Mouse (Mus musculus) frontal cortex, adult 2 months (tissue): ENCODE results near the gene Rdh7. TPM values are rescaled to one million over a fixed set of nuclear protein-coding genes. Genes with fewer than 3 reads are reported as not detected.
A peak's percentile ranks its signal among the peaks of the same experiment; 100 is the strongest.
"Not testable (repeated sequence)": the region's sequence is repeated elsewhere in the genome, so short reads cannot be mapped to it uniquely, and the experiment has no call there.

Source experiments
- DNase-seq, 2 experiments: peaks; one replicate each; pipeline ENCODE4 v3.0.0; 2022; ENCODE audit warnings: low spot score in 1 of 2; ENCODE audit errors: extremely low spot score in 1 of 2
- polyA plus RNA-seq: library from polyadenylated mRNA; depleted of rRNA; stranded (reverse); fragments of >200 nt; gene quantifications from 2 replicates; pipeline ENCODE4 v1.2.3, GENCODE M21; 2012

The Rdh7 gene
- polyA plus RNA-seq, 1 experiment = not detected

DNA sequence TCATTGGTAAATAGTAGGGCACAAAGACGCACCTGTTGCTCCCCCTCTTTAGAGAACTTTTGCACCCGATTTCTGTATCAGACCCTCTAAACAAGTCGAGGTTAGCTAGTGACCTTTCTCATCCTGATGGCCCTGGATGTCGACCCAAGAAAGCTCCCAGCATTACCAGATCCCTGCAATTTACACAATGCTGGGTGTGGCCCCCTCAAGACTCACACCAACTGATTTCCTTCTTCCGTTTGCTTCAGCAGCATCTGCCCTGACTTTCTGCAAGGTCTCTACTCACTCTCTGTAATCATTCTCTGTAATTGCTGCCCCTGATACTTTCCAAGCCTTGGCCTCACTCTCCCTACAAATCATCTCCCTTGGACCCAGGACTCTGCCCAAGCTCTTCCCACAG lies 8.1 kb upstream of the Rdh7 start:
- DNase-seq = no peak

- not testable (repeated sequence) for DNase-seq
These were observed 4.8 kb upstream of the Rdh7 start for GRCm38 (mm10) chr10:127893163-127894022.

DNA sequence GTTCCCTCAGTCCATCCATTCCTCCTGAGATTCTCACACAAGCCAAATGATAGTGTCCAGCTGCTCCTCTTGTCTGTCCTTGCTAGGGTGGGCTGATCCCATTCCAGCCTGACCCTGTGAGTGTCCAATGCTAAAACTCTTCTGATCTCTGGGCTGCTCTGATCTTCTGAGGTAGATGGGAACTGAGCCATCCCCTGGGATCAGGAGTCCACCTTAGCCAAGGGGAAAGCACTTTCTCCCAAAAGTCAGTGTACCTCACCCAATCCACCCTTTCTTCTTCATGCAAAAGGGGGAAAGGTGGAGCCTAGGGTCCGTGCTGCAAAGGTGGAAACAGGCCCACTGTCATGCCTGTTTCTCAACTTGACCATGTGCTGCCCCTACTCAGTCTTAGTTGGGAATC lies 2.9 kb upstream of the Rdh7 start:
- no peak for DNase-seq

DNA sequence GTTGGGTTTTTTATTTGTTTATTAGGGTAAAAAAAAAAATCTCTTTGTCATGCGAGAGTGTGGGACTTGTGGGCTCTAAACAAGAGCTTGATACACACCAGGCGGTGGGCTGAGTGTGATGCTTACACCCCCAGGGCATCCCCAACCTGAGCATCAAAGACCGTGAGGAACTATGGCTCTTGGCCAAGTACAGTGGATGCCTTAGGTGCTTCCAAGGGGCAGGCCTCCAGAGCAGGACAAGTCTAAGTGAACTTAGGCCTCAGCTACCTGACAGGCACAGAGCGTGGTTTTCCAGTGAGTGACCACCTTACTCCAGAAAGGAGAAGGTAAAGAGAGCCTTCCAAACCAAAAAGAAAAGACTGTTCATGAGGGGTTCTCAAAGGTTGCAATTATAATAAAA lies 1.6 kb downstream of the Rdh7 start:
- no peak for DNase-seq

GRCm38 (mm10) chr10:127886551-127886950 lies 2.1 kb downstream of the Rdh7 start:
- DNase-seq = no peak

- DNase-seq = no peak
These were observed 7.6 kb downstream of the Rdh7 start for GRCm38 (mm10) chr10:127881041-127881440.

GRCm38 (mm10) chr10:127879155-127879688 lies 9.4 kb downstream of the Rdh7 start:
- DNase-seq = peak in 1 of 2 experiments; percentile 20

- no peak for DNase-seq
These were observed 10.2 kb downstream of the Rdh7 start for GRCm38 (mm10) chr10:127878262-127879057.

DNA sequence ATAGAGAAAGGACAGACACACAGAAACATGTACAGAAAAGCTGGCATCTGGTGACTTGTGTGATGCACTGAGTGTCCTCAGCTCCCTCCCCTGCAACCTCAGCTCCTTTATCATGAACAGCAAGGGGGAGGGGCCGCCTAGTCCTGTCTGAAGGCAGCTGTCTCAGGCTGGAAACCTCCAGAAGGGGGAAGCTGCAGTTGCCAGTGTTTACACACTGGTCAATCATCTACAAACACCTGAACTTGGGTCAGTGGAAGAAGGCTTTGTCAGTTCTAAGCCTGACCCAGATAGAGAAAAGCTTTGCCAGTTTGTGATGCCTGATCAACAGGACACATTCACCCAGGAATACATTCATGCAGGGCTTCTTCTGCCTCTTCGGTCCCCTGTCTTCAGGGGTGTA lies 10.9 kb downstream of the Rdh7 start:
- DNase-seq = no peak

GRCm38 (mm10) chr10:127872484-127872883 lies 16.1 kb downstream of the Rdh7 start:
- peak in 1 of 2 experiments; percentile 46 for DNase-seq

DNA sequence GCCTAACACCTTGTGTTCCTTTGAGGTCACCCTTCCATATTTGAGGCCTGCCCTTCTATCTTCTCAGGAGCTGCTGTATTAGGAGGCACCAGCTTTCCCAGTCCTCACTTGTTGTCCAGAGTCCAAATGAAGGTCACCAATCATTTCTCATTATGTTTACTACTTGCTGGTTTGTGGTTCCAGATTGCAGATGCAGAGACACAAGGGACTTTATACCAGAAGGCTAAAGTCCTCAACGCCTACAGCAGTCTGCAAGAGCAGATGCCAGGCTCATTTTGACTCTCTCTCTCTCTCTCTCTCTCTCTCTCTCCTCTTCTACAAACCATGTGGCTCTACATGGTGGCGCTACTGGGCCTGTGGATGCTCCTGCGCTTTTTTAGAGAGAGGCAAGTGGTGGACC lies 22.4 kb downstream of the Rdh7 start, which contains the start of gene Rdh16f2:
Rdh16f2 (plus strand) TSS at position 243 of the 400 bp plus-strand sequence.
- no peak for DNase-seq

DNA sequence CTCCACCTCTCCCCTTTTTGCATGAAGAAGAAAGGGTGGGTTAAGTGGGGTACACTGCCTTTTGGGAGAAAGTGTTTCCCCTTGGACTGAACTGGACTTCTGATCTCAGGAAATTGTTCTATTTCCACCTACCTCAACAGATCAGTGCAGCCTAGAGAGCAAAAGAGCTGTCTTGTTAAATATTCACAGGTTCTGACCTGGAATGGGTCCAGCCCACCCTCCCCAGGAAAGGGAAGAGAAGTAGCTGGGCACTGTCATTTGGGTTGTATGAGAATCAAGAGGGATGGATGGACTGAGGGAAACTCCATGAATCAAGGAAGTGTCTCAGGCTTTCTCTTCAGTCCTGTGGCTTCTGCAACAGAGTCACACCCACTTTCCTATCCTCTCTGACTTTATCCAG lies 23.7 kb downstream of the Rdh7 start:
- DNase-seq = no peak

- DNase-seq = peak in 1 of 2 experiments; percentile 5
These were observed 32.2 kb downstream of the Rdh7 start for GRCm38 (mm10) chr10:127856376-127856775.

GRCm38 (mm10) chr10:127849628-127850027 lies 39.0 kb downstream of the Rdh7 start, which contains the start of gene Rdh19:
TSS of gene Rdh19 (plus strand) at chr10:127849928.
- no peak for DNase-seq

- no peak for DNase-seq
These were observed 40.5 kb downstream of the Rdh7 start for GRCm38 (mm10) chr10:127848089-127848488.

- not testable (repeated sequence) for DNase-seq
These were observed 42.7 kb downstream of the Rdh7 start for GRCm38 (mm10) chr10:127845945-127846344.

- no peak for DNase-seq
These were observed 47.8 kb downstream of the Rdh7 start for GRCm38 (mm10) chr10:127840776-127841175.

DNA sequence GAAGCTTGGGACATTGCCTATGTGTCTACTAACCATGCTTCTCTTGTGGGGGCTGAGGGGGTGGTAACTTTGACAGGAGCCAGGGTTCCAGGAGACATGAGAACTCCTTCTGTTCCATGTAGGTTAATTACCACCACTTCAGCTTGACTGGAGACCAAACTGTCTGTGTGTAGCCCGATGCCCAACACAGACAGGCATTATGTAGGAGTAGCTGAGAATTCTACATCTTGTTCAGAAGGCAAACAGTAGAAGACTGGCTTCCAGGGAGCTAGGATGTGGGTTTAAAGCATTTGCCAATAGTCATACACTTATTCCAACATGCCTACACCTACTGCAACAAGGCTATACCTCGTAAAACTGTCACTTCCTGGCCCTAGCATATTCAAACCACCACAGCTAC lies 50.1 kb downstream of the Rdh7 start:
- peak in 1 of 2 experiments; percentile 25 for DNase-seq

DNA sequence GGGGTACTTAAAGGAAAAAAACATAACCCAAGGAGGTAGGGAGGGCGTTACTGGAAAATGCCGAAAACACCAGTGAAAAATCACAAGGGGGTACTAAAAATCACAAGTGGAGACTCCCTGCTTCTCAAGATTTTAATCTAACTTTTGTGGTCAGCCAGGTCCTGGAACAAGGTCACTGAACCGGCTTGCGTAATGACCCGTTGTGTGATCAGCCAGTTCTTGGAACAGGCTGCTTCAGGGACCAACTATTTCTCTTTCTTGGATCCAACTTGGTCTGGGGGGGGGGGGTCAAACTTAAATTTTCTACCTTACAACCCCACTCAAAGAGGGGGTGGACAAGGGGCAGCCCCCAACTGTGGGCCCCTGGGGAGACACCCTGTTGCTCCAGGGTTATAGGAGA lies 50.8 kb downstream of the Rdh7 start:
- not testable (repeated sequence) for DNase-seq

DNA sequence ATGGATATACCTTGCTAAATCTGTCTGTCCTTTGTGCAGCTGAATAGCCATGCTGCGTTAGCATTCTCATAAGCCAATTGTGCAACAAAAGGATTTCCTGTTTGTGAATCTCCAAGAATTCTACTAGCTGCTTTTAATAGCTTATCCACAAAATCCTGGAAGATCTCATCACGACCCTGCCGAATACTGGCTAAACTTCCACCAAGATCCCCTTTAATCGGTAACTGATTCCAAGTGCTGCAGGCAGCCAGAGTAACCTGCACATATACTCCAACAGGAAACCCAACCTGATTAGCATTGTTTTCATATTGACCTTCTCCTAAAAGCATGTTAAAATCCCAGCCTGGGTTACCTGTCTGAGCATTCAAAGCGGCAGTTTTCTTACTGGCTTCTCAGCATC lies 53.3 kb downstream of the Rdh7 start:
- no peak for DNase-seq

- not testable (repeated sequence) for DNase-seq
These were observed 54.4 kb downstream of the Rdh7 start for GRCm38 (mm10) chr10:127834186-127834585.
